Mouse (Mus musculus): ENCODE data around the gene Mlf2. TPM values are rescaled to one million over a fixed set of nuclear protein-coding genes. Genes with fewer than 3 reads are reported as not detected.

Mlf2 gene
- polyA plus RNA-seq, 1 experiment from 2014 or later = 336 TPM

DNA sequence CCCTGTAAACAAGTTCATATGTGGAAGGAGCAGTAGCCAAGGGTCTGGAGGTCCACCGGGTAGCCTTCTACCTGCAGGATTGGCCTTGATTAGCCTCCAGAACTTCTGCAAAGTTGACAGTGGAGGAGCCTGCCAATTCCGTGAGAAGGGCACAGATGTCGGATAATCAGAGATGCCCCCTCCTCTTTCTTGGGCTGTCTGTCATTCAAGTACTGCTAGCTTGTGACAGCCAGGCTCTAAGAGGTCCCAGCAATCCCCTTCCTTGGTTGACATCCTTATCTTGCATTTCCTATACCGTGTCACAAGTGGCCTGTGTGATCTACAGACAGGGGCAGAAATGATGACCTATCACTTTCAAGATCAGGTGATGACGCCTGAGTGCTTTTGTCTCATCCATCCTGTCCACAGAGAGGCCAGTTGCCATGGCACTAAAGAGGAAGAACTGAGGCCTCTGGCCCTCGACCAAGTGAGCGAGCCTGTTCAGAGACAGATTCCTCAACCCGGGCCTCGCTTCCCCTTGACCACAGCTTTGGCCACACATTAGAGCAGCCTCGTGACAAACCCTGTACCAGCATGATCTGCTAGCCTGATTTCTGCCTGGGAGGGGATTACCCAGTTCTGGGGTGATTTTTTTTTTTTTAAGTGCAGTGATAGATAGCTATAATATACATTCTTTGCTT lies 30.2 kb upstream of the Mlf2 start:
- Histone ChIP-seq H3K9me3 (no peaks in the 10 kb centered on the region), H3K4me1 (replicated peaks) (peaks cover 10% of the 10 kb centered on the region), H3K4me2 (replicated peaks) (no peak overlapping the region), H3K9ac (no peak overlapping the region), H3K27me3 (replicated peaks) (no peaks in the 10 kb centered on the region), H3K27ac (no peak overlapping the region), H3K36me3 (no peaks in the 10 kb centered on the region), H3K4me3 (replicated peaks) (no peak overlapping the region)
- 64% methylated on average over 10 of the region's 10 CpGs for WGBS
- no peak for ATAC-seq

DNA sequence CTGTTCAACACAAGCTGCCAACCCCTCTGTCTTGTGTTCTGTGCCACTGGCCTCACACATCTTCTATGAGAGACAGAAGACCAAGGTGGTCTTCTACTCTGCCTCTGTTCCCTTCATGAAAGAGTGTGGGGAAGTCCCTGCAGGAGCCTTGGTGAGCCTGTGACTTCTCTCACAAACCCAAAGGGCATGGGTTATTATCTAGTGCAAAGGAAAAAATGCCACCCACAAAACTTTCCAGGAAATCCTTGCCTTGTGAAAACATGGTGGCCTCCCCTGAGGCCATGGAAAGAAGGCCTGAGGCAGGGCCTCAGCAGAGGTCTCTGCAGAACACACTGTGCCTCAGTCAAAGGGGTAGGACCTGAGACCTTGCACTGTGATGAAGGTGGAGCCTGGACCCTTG lies 29.3 kb upstream of the Mlf2 start:
- H3K27me3 ChIP-seq (replicated peaks) = no peaks in the 10 kb centered on the region
- H3K27ac ChIP-seq = no peak overlapping the region
- no peaks in the 10 kb centered on the region for H3K9me3 ChIP-seq
- H3K4me2 ChIP-seq (replicated peaks) = no peak overlapping the region
- H3K36me3 ChIP-seq = no peaks in the 10 kb centered on the region
- H3K4me1 ChIP-seq (replicated peaks) = peaks cover 10% of the 10 kb centered on the region
- no peak overlapping the region for H3K9ac ChIP-seq
- ATAC-seq = no peak
- no peak overlapping the region for H3K4me3 ChIP-seq (replicated peaks)

DNA sequence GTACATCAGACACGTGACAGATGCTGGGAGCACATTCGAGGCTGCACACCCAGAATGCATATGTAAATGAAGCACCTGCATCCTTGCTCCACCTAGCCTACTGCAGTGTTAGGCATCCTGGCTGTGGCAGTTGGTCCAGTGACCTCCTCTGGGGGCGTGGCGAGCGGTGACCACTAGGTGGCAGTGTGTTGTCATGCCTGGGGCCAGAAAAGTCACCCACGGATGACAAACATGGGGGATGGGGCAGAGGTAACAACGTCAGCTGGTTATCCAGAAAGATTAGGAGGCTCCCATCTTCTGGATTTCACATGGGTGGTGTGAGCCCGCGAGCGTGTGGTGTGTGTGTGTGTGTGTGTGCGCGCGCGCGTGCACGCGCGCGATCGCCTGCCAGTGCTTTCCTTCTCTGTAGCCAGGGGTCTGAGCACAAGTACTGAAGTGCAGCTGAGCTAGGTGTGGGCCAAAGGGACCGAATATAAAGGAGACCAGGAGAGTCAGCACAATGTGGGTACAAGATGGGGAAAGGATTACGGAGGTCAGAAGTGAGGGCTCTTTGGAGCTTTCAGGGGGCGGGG lies 27.5 kb upstream of the Mlf2 start:
- Histone ChIP-seq H3K9me3 (no peaks in the 10 kb centered on the region), H3K27ac (peak overlapping the region; percentile 95), H3K36me3 (no peaks in the 10 kb centered on the region), H3K9ac (peak overlapping the region; percentile 64), H3K4me1 (replicated peaks) (peaks cover 10% of the 10 kb centered on the region), H3K27me3 (replicated peaks) (no peaks in the 10 kb centered on the region), H3K4me2 (replicated peaks) (peak overlapping the region; percentile 93), H3K4me3 (replicated peaks) (peak overlapping the region; percentile 53)
- WGBS = 1% methylated on average over 23 of the region's 23 CpGs
- peak; percentile 83 for ATAC-seq

DNA sequence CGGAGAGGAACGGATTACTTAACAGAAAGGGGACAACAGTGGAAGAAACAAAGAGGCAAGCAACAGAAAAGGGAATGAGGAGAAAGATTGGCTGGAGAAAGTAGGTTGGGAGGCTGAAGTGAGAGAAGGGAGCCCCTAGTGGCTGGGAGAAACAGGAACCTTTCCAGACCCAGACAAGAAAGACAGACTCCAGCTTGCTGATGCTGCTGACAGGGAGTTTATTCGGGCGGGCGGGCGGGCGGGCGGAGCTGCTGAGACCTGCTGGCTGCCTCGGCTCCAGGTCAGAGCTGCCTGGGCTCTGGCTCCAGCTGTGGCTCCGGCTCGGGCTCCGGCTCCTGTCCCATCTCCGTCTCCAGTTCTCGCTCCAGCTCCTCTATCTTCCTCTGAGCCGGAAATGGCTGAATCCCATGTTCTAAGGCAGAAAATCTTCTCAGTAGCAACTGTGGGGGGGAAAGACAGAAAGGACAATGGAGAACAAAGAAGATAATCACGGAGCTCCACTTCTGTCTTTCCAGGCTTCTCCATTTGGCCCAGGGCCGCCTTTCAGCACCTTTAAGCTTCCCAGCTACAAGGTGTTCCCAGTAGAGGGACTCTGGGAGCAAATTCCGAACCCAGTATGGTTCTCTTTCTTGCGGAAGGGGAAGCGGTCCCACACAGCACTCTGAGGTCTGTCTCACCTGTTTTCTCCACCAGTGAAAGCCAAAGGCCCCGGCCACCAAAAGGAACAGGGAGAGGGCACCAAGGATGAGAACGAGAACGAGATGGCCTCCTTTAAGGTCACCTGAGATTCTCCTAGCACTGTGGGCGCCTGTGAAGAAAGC lies 26.8 kb upstream of the Mlf2 start:
- Histone ChIP-seq H3K4me2 (replicated peaks) (peak overlapping the region; percentile 93), H3K27ac (peak overlapping the region; percentile 95), H3K27me3 (replicated peaks) (no peaks in the 10 kb centered on the region), H3K36me3 (no peaks in the 10 kb centered on the region), H3K4me1 (replicated peaks) (peaks cover 10% of the 10 kb centered on the region), H3K9ac (peak overlapping the region; percentile 64), H3K9me3 (no peaks in the 10 kb centered on the region), H3K4me3 (replicated peaks) (peak overlapping the region; percentile 53)
- 7% methylated on average over 24 of the region's 24 CpGs for WGBS
- ATAC-seq = peak; percentile 84

DNA sequence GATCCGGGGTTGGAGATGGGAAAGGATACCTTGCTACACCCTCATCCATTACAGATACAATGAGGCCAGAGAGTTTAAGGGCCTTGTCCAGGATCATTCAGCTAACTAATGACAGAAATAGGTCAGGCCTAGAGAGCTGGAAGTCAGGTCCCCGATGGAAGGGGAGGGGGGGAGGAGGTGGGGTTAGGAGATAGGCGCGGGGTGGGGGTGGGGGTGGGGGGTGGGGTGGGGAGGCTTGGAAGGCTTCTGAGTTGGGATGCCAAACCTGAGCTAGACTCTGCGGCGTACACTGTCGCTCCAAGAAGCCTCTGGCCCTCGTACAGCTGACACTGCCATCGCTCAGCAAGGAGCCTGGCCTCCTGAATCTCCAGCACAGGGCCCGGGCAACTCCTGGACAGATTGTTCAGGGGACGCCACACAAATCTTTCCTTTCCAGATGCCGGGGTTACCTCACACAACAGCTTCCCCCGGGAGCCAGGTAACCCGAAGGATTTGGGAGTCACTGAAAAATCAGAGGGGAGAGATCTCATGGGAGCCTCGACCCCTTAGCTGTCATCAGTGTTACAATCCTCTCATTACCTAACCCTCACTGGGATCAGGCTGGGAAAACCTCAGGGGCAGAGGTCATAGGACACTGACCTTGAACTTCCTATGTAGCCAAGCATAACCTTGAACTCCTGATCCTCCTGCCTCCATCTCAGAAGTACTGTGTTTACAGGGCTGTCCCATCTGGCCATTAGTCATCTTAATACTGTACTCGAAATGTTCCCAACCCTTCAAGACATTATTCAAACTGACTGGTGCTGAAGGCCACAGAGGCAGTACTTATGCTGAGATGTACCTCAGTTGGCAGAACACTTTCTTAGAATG lies 26.0 kb upstream of the Mlf2 start:
- Histone ChIP-seq H3K9ac (peak overlapping the region; percentile 64), H3K27me3 (replicated peaks) (0 out of 2 replicates have a peak, but pooled peaks cover 6% of the 10 kb centered on the region), H3K4me1 (replicated peaks) (peaks cover 16% of the 10 kb centered on the region), H3K4me3 (replicated peaks) (no peak overlapping the region), H3K36me3 (no peaks in the 10 kb centered on the region), H3K27ac (peak overlapping the region; percentile 95), H3K4me2 (replicated peaks) (peak overlapping the region; percentile 93), H3K9me3 (no peaks in the 10 kb centered on the region)
- no peak for ATAC-seq
- 45% methylated on average over 13 of the region's 16 CpGs for WGBS

DNA sequence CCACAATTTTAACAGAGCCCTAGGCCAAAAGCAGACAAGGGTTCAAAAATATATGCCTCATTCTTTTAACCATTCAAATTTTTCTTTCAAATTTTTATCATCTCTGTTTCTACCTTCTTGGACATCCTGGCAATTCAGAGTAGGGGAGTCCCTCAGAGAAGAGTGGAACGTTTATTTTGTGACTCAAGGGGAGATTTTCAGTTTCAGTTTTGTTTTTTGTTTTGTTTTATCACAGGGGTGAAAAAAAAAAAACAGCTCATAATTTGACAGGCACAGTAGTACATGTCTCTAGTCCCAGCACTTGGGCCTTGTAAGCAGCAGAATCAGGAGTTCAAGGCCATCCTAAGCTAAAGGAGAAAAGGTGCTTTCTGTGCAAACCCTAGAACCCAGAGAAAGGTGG lies 23.4 kb upstream of the Mlf2 start:
- 68% methylated on average over 1 of the region's 1 CpGs for WGBS
- no peak for ATAC-seq
- Histone ChIP-seq H3K4me1 (replicated peaks) (peaks cover 23% of the 10 kb centered on the region), H3K9me3 (no peaks in the 10 kb centered on the region), H3K9ac (no peak overlapping the region), H3K4me2 (replicated peaks) (no peak overlapping the region), H3K27me3 (replicated peaks) (0 out of 2 replicates have a peak, but pooled peaks cover 6% of the 10 kb centered on the region), H3K27ac (no peak overlapping the region), H3K36me3 (no peaks in the 10 kb centered on the region), H3K4me3 (replicated peaks) (no peak overlapping the region)

DNA sequence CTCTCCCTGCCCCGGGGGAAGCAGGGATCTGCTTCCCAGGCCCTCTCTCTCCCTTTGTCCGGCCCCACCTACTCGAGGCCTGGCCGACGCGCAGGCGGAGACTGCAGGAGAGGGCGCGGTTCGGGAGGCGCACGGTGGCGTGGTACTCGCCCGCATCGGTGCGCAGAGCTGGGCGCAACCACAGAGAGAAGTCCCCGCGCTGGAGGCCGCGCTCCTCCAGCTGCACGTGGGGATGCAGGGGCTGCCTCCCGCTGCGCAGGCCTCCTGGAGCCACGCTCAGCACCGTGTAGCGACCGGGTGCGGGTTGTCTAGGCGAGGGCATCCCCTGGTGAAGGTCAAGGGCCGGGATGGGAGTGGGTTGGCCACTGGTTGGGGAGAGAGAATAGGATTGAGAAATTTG lies 21.2 kb upstream of the Mlf2 start:
- H3K9ac ChIP-seq = peak overlapping the region; percentile 28; the same call in 1 of the 2 replicates
- no peak overlapping the region for H3K27ac ChIP-seq
- peak; percentile 57 for ATAC-seq

DNA sequence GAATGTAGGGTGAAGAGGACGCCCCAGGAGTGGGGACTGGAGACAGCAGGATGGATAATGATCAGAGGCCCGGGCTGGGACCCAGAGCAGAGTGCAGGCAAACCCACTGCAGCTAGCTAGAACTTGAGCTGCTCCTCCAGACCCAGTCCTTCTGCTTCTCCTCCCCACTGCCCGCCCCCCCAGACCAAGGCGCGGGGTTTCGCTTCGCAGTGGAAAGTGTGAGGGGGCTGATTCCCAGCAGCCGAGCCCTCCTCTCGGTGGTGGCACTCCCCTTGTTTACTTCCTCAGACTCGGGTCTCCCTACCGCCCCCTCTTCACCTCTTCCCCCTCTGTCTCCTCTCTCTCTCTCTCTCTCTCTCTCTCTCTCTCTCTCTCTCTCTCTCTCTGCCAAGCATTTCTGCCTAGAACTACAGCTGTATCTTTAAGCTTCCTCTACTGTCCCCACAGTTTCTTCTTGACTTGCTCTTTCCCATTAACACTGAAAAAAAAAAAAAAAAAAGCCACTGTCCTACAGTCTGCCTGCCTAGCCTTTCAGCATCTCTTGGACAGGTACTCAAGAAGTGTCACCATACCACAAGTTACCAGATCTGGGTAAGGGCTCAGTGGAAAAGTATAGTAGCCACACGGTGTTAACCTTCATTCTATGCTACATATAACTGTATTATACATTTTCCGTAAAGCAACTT lies 19.5 kb upstream of the Mlf2 start, which contains the start of gene Lag3:
Lag3 (minus strand) TSS at position 173 of the 686 bp plus-strand sequence.
- 26% methylated on average over 13 of the region's 13 CpGs for WGBS
- ATAC-seq = no peak
- no peaks in the 10 kb centered on the region for H3K9me3 ChIP-seq
- 0 out of 2 replicates have a peak, but pooled peaks cover 6% of the 10 kb centered on the region for H3K27me3 ChIP-seq (replicated peaks)
- H3K36me3 ChIP-seq = peaks cover 13% of the 10 kb centered on the region
- H3K27ac ChIP-seq = no peak within 1 kb of the TSS
- H3K9ac ChIP-seq = no peak within 1 kb of the TSS
- peaks cover 38% of the 10 kb centered on the region for H3K4me1 ChIP-seq (replicated peaks)
- H3K4me2 ChIP-seq (replicated peaks) = peak within 1 kb of the TSS; percentile 34
- no peak within 1 kb of the TSS for H3K4me3 ChIP-seq (replicated peaks)

More for the DNA sequence above, 21.2 kb upstream of the Mlf2 start:
- H3K36me3 ChIP-seq = peaks cover 13% of the 10 kb centered on the region
- 0 out of 2 replicates have a peak, but pooled peaks cover 6% of the 10 kb centered on the region for H3K27me3 ChIP-seq (replicated peaks)
- peaks cover 30% of the 10 kb centered on the region for H3K4me1 ChIP-seq (replicated peaks)
- 4% methylated on average over 32 of the region's 32 CpGs for WGBS
- H3K4me3 ChIP-seq (replicated peaks) = peak overlapping the region; percentile 20; the same call in 1 of the 2 replicates
- H3K9me3 ChIP-seq = no peaks in the 10 kb centered on the region
- peak overlapping the region; percentile 58 for H3K4me2 ChIP-seq (replicated peaks)

DNA sequence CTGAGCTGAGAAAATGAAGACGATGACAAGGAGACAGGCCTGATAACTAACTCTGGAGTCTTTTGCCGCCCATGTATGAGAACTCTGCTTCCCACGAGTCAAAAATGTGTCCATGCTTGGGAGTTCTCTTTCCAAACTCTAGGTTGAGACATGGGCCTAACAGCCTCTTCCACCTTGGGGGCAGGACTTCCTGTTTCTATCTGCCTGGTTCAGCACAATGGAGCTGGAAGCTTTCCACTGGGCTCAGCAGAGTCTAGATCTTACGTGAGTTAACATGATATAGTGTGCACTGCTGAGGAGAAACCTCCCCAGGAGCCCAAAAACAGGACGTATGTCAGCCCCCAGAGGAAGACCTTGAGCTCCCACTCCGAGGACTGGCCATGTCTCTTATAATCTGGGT lies 18.0 kb upstream of the Mlf2 start:
- H3K4me3 ChIP-seq (replicated peaks) = no peak overlapping the region
- no peak for ATAC-seq
- peaks cover 13% of the 10 kb centered on the region for H3K36me3 ChIP-seq
- H3K4me2 ChIP-seq (replicated peaks) = no peak overlapping the region
- 0 out of 2 replicates have a peak, but pooled peaks cover 6% of the 10 kb centered on the region for H3K27me3 ChIP-seq (replicated peaks)
- no peak overlapping the region for H3K9ac ChIP-seq
- no peaks in the 10 kb centered on the region for H3K9me3 ChIP-seq
- 65% methylated on average over 6 of the region's 6 CpGs for WGBS
- H3K4me1 ChIP-seq (replicated peaks) = peaks cover 41% of the 10 kb centered on the region
- 0 out of 2 replicates have a peak overlapping the region, but pooled peaks have one; percentile 9 for H3K27ac ChIP-seq

DNA sequence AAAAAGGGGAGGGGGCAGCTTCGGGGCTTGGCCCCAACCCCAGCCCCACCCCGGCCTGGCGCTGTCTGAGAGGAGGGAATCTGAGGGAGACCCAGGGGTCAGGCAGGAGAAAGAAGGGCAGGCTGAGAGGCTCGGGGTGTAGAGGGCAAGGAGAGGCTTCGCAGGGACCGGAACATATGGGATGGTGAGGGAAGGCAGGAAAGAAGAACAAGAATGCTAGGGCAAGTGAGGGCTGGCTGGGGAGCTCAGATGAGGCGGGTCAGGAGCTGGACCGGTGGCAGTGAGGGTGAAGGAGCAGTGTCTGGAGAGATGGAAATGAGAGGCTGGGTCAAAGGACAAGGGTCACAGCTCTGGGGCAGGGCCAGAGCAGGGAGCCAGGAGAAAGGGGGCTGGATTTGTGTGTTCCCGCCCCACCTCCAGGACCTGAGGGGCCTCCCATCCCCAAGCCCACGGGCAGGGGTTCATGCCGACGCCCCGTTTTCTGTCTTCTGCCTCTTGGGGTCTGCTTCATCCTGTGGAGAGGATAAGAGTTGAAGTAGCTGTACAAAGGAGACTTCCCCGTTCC lies 17.4 kb upstream of the Mlf2 start:
- no peak overlapping the region for H3K9ac ChIP-seq
- WGBS = 73% methylated on average over 14 of the region's 14 CpGs

DNA sequence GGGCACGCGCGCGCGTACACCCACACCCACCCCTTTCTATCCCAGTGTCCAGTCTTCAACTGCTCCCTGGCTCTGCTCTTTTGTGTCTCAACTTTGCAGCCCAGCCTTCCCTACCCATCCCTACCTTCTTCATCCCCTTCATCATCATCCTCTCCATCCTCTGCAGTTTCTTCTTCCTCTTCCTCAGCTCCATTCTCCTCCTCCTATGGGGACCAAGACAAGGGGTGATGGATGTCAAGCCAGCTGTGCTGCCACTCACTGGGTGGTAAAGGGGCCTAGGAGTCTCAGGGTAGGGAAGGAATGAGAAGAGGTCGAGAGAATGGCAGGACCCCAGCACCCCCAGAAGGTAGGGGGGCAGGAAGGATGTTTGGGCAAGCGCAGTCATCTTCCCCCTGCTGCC lies 16.7 kb upstream of the Mlf2 start:
- H3K27me3 ChIP-seq (replicated peaks) = 0 out of 2 replicates have a peak, but pooled peaks cover 6% of the 10 kb centered on the region
- H3K27ac ChIP-seq = no peak overlapping the region
- ATAC-seq = no peak
- H3K36me3 ChIP-seq = peaks cover 13% of the 10 kb centered on the region
- no peak overlapping the region for H3K9ac ChIP-seq
- 91% methylated on average over 7 of the region's 7 CpGs for WGBS
- H3K9me3 ChIP-seq = no peaks in the 10 kb centered on the region
- H3K4me2 ChIP-seq (replicated peaks) = no peak overlapping the region; the same call in 1 of the 2 replicates
- peaks cover 52% of the 10 kb centered on the region for H3K4me1 ChIP-seq (replicated peaks)
- no peak overlapping the region for H3K4me3 ChIP-seq (replicated peaks)

More for the DNA sequence above, 17.4 kb upstream of the Mlf2 start:
- peaks cover 47% of the 10 kb centered on the region for H3K4me1 ChIP-seq (replicated peaks)
- H3K27me3 ChIP-seq (replicated peaks) = 0 out of 2 replicates have a peak, but pooled peaks cover 6% of the 10 kb centered on the region
- ATAC-seq = no peak
- peaks cover 13% of the 10 kb centered on the region for H3K36me3 ChIP-seq
- no peak overlapping the region for H3K4me2 ChIP-seq (replicated peaks)
- peak overlapping the region; percentile 9; the same call in 1 of the 2 replicates for H3K27ac ChIP-seq
- no peaks in the 10 kb centered on the region for H3K9me3 ChIP-seq
- H3K4me3 ChIP-seq (replicated peaks) = no peak overlapping the region

Data from intestine, embryonic 15.5 days (tissue).